Mouse (Mus musculus) layer of hippocampus, adult 11-12 months (tissue): Measurements from ENCODE around the gene Timeless.
"Not testable (repeated sequence)": the region's sequence is repeated elsewhere in the genome, so short reads cannot be mapped to it uniquely, and the experiment has no call there.

ENCODE experiments used
- DNase-seq: peaks from one replicate; pipeline ENCODE4 v3.0.0; 2022; ENCODE audit warnings: low spot score

Timeless gene

DNA sequence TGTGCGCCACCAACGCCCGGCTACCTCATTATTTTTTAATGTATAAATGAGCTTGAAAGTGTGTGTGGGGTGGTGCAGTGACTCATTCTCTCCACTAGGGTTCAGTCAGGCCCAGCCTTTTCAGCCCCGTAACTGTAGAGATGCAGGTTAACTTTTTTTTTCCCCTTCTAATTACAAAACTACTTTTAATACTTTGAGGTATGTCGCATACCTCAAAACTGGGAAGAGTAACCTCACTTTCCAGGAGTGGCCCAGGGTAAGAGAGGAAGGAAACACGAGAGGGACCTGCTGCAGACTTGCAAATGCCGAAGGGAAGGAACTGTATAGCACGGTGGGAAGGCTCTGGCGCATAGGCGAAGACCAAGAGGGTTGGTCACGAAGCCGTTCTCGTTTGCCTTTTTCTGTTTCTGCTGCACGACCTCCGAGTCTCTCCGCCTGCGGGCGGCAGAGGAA is 19.0 kb upstream of the Timeless start:
- peak; percentile 71 for DNase-seq

DNA sequence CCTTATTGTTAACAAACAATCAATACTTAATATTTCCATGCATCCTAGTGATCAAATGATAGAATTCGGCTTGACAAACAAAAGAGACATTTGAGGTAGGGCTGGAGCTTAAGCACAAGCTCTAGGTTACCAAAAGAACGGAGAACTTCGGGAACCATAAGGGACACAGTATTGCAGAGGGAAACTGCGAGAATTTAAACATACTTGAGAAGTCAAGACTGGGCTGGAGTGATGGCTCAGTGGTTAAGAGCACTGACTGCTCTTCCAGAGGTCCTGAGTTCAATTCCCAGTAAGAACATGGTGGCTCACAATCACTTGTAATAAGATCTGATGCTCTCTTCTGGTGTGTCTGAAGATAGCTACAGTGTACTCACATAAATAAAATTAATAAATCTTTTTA is 17.8 kb upstream of the Timeless start:
- not testable (repeated sequence) for DNase-seq

DNA sequence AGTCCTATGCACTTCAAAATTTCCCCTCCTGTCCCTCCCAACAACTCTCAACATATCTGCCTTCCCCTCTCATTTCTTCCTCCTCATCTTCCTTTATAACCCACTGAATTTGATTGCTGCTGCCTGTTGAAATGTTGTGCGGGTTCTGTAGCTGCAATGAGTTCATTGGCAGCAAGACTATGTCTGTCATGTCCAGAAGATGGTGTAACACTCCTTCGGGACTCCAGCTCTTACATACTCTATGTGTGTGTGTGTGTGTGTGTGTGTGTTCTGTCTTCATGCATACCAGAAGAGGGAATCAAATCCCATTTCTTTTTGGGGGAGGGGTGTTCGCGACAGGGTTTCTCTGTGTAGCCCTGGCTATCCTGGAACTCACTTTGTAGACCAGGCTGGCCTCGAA is 16.9 kb upstream of the Timeless start:
- no peak for DNase-seq

DNA sequence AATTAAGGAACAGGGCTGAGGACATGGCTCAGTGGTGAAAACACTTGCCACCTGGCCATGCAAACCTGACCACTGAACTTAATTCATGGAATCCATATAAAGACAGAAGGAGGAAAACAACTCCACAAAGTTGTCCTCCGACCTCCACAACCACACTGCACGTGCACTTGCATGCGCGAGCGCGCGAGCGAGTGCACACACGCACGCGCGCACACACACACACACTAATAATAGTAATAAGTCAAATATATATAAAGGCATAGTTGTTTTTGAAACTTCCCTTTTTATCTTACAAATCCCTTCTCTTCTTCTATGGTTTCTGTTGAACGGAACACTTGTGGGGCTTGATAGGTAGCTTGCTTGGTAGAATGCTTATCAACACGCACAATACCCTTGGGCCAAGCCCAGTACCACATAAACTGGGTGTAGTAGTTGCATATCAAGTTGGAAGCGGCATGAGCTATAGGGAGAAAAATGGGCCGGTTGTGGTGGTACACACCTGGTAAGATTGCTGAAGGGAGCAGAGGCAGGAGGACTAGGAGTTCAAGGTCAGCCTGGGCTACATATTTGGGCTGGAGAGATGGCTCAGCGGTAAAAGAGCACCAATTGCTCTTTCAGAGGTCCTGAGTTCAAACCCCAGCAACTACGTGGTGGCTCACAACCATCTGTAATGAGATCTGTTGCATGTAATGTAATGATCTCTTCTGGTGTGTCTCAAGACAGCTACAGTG is 13.3 kb upstream of the Timeless start:
- no peak for DNase-seq

DNA sequence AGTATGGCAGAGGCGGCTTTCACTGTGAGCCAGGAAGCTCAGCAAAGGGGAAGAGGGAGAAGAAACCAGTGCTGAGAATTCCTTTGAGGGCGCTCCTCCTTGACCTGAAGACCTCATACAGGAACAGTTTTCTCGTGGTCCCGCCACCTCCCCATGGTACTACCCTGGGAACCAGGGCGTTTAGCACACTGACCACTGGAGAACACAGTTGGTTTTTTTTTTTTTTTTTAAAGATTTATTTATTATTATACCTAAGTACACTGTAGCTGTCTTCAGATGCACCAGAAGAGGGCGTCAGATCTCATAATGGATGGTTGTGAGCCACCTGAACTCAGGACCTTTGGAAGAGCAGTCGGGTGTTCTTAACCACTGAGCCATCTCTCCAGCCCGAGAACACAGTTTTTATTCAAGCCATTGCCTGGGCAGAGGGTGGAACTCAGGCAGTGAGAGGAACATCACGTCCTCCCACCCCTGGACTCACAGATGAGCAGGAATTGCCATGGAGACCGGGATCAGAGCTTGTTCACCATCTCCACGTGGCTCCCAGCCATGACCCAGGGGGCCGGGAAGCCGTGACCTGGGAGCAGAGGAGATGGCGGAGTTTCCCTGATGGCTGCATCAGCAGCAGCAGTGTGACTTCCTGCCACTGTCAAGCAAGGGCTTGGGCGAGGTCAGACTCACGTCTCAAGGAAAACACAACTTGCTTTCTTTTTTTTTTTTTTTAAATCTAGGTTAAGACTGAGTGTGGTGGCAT is 10.2 kb upstream of the Timeless start:
- no peak for DNase-seq

DNA sequence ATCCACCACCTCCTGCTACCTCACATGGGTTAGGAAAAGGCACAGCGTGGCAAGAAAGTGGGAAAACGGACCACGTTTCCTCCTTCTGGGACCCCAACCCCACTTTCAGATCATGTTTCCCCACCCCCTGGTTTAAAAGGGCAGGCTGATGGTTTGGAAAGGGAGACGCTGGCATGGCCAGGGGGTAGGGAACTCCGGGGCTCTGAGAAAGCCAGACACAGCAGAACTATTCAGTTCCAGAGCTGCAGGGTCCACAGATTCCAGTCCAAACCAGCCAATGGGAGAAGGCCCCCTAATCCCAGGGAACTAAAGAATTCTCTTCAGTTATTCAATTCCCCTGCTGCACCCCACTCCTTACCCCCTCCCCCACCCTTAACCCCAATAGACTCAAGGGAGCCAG is 6.8 kb upstream of the Timeless start:
- DNase-seq, result no peak

DNA sequence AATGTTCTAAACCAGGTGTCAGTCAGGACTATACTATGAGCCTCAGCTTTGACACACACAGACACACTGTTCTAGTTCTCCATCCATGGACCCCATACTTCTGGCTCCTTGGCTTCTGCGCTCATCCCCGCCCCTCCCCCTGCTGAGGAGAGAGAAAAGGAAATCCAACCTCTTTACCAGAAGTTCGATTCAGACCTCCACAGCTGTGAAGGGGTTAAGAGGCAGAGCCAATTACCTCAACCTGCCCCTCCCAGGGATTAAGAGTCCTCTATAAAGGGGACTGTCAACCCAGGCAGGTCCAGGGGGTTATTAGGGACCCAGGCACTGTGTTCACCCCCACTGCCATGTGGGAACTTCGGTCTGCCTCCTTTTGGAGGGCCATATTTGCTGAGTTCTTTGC is 6.3 kb upstream of the Timeless start, which contains the start of gene Mip:
Mip (plus strand) TSS at position 301 of the 400 bp plus-strand sequence.
- DNase-seq, result no peak

DNA sequence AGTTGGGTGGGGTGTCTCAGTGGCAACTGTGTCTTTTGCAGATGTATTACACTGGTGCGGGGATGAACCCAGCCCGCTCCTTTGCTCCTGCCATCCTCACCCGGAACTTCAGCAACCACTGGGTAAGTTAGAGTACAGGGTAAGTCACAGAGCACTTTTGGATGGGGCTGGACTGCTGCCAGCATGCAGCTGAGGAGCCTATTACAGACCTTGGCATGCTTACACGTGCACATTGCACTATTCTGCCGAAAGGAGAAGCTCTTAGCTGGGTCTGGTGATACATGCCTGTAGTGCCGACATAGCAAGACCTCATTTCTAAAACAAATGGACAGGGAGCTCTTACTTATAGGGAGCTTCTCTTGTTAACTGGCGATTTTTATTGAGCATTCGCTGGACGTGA is 4.3 kb upstream of the Timeless start:
- no peak for DNase-seq

DNA sequence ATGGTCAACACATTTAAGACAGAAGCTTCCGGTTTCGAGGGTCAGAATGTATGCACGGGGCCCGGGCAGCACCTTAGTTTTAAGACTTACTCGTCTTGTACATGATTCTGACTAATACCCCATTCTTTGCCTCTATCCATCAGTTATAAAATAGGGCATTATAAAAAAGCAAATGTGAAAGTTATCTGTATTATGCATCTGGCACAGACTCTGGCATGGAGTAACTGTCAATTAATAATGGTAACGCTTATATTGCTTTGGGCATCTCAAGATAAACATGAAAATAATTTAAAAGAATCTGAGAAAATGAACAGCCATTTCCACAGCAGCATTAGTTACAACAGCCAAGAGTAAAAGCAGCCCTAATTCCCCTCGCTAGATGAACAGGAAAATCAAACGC is 3.9 kb upstream of the Timeless start:
- no peak for DNase-seq

DNA sequence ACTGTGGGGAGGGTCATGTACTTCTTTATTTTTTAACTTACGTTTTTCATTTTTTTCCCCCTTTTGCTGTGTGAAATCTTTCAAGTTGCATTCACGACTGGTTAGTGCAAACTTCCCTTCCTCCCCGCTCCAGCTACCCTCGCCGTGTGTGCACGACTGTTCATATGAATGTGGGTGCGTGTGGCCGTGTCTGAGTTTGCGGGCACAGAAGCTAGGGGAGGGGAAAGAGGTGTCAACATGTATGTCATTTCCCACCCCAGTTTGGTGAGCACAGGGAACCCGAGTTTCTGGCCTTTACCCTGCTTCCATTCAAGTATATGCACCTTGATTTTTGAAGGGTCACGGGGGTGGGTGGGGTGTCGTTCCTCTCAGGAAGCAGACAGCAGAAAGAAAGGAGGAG is 1.3 kb upstream of the Timeless start:
- no peak for DNase-seq

DNA sequence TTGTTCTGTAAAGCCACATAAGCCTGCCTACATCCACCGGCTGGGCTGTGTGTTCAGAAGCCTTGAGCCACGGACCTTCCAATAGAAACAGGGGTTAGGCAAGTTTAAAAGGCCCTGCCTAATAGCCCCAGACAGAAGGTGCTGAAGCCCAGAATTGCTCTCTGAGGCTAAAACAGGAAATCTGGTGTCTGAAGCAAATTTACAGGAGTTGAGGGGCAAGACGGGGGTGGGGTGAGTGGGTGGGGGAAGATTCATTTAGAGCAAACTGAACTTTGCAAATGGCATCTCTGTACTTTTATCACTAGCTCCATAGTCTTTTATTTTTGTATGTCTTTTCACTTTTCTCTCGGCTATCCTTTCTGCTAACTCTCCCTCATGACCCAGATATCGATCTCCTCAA is 719 bp upstream of the Timeless start:
- DNase-seq, result no peak

DNA sequence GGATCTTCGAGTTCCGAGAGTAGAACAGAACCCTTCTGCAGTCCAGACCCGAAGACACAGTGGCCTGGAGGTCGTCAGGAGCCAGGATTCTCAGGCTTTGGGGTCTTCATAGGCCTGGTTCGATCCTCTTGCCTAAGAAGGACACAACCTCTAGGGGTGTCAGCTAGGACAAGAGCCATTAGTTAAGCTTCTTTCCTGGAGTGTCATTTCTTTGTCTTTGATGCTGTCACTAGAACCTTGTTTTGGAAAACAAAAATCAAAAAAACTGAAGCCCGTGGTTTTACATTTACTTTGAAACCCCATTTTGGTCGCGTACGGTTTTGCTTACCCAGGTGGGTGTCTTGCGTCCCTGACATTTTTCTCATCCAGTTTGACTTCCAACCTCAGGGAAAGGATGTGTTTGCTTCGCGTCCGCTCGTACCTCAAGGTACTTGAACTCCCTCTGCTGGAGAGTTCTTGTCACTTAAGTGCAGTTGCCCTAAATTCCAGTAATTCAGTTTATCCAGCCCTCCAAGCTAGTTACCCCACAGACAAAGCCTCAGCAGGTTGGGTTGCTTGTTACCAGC is 638 bp downstream of the Timeless start:
- DNase-seq, result peak; percentile 75

DNA sequence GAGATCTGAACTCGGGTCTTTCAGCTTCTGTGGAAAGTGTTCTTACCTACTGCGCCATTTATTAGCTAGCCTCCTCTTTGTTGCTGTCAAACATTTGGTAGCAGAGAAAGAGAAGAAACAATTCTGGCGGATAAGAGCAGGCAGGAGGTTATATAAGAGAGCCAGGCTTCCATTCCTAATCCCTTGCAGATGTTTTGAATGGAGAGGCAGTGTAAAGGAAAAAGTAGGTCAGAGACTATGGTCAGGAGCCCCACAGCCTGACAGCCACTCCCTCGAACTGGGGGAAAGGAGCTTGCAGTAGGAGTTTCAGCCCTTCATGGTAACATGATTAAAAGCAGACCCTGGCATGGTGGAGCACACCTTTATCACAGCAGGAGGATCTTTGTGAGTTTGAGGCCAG is 4.5 kb downstream of the Timeless start:
- no peak for DNase-seq

DNA sequence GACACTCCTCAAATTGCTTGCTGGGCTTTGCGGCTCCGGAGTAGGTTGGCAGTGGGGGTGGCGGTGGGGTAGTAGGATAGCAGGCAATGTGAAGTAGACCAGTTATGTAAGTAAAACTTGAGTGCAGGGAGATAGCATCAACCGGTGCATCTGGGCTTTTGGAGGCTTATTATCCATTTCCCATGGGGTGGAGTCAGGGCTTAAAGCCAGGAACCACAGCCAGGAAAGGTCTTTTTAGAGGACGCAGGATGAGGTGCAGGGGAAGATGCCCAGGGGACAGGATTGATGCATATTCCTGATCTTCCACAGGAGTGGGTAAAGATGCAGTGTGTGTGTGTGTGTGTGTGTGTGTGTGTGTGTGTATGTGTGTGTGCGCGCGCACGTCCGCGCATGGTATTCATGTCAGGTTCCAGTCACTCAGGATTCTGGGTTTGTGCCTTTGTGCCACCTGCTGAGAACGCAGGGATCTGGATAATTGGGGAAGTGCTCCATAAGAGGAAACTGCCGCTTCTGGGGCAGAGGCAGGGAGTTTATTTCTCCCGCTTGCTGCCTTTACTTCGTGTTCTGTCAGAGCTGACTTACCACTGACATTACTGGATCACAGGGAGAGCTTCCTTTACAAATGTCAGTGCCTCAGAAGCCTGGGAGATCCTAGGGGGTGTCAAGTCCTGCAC is 6.1 kb downstream of the Timeless start:
- DNase-seq, result no peak

DNA sequence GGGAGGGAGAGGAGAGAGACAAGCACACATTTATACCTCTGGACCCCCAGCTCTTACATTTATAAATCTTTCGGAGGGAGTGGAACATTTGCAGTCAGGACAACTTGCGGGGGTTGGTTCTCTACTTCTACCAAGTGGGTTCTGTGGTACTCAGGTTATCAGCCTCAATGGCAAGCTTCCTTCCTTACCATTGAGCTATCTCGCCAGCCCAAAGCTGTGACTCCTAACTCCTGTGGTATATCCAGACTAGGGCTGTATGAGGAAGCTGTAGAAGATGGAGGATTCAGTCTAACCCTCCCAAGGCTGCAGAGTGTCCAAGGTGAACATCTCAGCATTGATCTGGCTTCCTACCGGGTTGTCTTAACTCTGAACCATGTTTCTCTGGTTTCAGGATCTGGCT is 7.3 kb downstream of the Timeless start:
- no peak for DNase-seq

DNA sequence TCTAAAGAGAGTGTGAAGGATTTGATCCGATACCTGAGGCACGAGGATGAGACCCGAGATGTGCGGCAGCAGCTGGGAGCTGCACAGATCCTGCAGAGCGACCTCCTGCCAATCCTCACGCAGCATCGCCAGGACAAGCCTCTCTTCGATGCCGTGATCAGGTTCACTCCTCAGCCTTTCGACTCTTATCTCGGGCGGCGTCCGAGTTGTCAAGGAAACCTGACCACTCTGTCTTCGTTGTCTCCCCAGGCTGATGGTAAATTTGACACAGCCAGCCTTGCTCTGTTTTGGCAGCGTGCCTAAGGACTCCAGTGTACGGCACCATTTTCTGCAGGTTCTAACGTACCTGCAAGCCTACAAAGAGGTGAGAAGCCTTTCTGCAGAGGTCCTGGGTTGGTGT is 8.3 kb downstream of the Timeless start:
- no peak for DNase-seq

DNA sequence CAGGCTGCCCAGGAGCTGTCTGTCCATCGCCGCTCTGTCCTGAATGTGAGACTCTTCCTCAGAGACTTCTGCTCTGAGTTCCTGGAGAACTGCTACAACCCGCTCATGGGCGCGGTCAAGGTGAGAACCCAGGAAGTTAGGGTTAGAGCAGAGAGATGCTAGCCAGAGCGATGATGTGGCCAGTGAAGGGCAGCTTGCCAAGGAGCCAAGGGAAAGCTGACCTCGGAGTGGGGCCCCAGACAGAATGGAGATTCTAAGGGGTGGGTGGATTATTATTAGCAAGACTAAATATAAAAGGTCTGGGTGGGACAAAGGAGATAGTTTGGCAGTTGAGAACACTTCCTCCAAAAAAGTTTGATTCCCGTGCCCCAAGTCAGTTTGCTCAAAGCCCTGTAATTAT is 11.4 kb downstream of the Timeless start:
- no peak for DNase-seq

DNA sequence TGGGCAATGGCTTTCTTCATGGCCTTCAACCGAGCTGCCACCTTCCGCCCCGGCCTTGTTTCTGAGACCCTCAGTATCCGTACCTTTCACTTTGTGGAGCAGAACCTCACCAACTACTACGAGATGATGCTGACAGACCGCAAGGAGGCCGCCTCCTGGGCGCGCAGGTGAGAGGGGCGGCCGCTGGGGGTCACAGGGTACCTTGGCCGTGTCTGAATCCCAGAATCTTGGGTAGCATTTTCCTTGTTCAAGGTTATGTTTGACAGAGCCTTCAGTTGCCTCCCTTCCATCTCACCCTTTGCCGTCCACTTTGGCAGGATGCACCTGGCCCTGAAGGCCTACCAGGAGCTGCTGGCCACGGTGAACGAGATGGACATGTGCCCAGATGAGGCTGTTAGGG is 12.3 kb downstream of the Timeless start:
- no peak for DNase-seq

DNA sequence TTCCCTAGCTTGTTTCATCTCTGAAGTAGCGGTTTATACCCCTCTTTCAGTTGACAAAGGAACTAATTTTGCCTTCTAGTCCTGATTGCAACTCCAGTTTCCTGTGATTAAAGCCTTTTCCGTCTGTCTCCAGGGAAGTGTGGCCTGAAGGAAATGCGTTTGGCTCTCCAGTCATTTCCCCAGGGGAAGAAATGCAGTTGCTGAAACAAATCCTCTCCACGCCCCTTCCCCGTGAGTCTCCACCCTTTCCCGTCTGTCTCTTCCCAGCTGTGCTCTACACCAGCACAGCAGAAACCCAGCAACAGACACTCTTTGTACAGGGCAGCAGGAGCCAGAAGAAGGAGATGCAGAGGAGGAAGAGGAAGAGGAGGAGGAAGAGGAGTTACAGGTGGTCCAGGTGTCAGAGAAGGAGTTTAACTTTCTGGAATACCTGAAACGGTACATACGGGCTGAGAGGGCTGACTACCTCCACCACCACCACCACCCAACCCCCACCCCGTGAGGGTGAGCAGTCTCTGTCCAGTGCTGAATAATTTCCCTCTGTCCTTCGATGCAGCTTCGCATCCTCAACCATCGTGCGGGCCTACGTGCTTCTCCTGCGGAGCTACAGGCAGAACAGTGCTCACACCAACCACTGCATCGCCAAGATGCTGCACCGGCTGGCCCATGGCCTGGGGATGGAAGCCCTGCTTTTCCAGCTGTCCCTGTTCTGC is 15.3 kb downstream of the Timeless start:
- no peak for DNase-seq

DNA sequence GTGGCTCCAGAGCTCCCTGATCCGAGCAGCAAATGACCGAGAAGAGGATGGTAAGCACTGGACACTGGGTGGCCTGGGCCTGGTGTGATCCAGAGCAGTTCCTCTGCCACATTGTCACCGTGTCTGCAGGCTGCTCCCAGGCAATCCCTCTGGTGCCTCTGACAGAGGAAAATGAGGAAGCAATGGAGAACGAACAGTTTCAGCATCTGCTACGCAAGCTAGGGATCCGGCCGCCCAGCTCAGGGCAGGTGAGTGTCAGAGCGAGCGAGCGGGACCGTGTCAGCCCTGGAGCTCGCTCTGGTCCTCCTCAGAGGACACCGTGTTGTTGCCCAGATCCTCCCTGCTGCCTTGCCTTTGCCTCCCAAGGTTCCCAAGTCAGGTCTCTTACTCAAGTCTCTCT is 18.7 kb downstream of the Timeless start:
- DNase-seq, result no peak

DNA sequence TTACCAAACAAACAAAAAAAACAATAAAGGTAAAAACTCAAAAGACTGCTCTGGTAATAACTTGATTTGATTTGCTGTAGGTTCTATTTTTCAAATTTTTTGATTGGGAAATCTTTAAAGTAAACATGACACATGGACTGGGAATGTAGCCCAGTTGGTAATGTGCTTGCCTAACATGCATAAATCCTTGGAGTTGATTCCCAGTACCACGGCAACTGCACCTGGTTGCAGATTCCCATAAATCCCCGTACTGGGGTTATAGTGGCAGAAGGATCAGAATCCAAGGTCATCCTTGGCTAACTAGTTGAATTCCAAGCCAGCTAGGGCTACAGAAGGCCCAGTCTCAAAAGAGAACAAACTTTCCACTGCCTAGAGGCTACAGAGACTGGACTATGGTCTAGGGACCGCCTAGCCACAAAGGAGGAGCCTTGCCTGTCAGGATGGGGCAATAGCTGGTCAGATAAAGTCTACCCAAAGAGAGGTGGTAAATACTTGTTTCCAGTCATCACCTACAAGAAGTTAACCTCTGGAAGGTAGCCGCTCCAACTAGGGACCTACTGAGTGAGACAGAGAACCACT is 21.9 kb downstream of the Timeless start, which contains the start of gene Apon:
Apon (plus strand) TSS at position 420 of the 579 bp plus-strand sequence.
- no peak for DNase-seq

DNA sequence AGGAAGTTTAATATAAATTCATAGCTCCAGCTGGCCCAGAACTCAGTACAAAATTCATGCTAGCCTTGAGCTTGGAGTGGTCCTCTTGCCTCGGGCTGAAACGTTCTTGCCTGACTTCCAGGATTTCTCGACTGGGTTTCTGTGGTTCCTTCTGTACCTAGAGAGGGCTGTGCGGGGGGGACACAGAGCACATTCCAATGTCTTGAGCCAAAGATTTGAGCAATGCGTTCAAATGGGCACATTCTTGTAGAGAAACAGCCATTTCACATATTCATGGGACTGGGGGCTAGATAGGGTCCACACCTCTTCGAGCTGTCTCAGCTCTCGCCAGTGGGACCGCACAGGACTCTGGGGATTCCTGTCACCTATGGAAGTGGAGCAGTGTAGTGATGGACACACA is 24.1 kb downstream of the Timeless start:
- DNase-seq, result no peak
